Comparison of ENCODE assay signal across 18 mouse cellular contexts in genomic region chr15:62885331-62885730, GRCm38 (mm10).
"Had no signal": no experiment of that assay in that cellular context is flagged by ENCODE, and none has a peak within 500 bp of the region (broad histone marks: within the 10 kb centered on the region; RNA-seq: fewer than 3 reads in every experiment).

No protein-coding gene starts in this region.

- H3K9ac ChIP-seq: liver, embryonic 13.5 days; liver, embryonic 15.5 days; liver, postnatal 0 days; lung, embryonic 15.5 days; midbrain, embryonic 13.5 days; midbrain, embryonic 15.5 days; neural tube, embryonic 12.5 days had no signal

- H3K36me3 ChIP-seq: liver, embryonic 13.5 days; liver, embryonic 15.5 days; lung, embryonic 15.5 days; midbrain, embryonic 13.5 days; midbrain, embryonic 15.5 days; neural tube, embryonic 12.5 days had no signal

- H3K4me2 ChIP-seq: liver, embryonic 11.5 days; liver, embryonic 13.5 days; liver, embryonic 15.5 days; lung, embryonic 15.5 days; midbrain, embryonic 11.5 days; midbrain, embryonic 13.5 days; midbrain, embryonic 15.5 days; neural tube, embryonic 12.5 days had no signal

- H3K9me3 ChIP-seq: liver, embryonic 13.5 days; liver, embryonic 15.5 days; lung, embryonic 15.5 days; megakaryocyte, embryonic 14.5 days; midbrain, embryonic 15.5 days; neural tube, embryonic 12.5 days had no signal

- H3K4me3 ChIP-seq: liver, embryonic 13.5 days; liver, embryonic 15.5 days; lung, embryonic 15.5 days; megakaryocyte, embryonic 14.5 days; midbrain, embryonic 13.5 days; midbrain, embryonic 15.5 days; myocyte; neural tube, embryonic 12.5 days had no signal

- ATAC-seq: liver, postnatal 0 days; lung, postnatal 0 days; midbrain, embryonic 13.5 days; midbrain, embryonic 15.5 days had no signal

- H3K4me1 ChIP-seq: liver, embryonic 13.5 days; liver, embryonic 15.5 days; lung, embryonic 15.5 days; megakaryocyte, embryonic 14.5 days; midbrain, embryonic 13.5 days; midbrain, embryonic 15.5 days; neural tube, embryonic 12.5 days had no signal

- H3K27me3 ChIP-seq: liver, embryonic 13.5 days; liver, embryonic 15.5 days; lung, embryonic 15.5 days; megakaryocyte, embryonic 14.5 days; midbrain, embryonic 13.5 days; midbrain, embryonic 15.5 days; neural tube, embryonic 12.5 days had no signal

- H3K27ac ChIP-seq: liver, embryonic 13.5 days; liver, embryonic 15.5 days; lung, embryonic 15.5 days; midbrain, embryonic 13.5 days; midbrain, embryonic 15.5 days; neural tube, embryonic 12.5 days had no signal

- DNase-seq: liver, embryonic 13.5 days; liver, postnatal 0 days; lung, adult 2 months; lung, postnatal 14 days; lung, postnatal 36 days; right cerebral cortex, postnatal 14 days; thymus, adult 18-20 months; thymus, postnatal 36 days had no signal
